Mouse (Mus musculus) heart, adult 11 months (tissue): Measurements from ENCODE around the gene Hes1.

Experiments used
- DNase-seq: peaks from one replicate; pipeline ENCODE4 v3.0.0; 2022

Gene Hes1

DNA sequence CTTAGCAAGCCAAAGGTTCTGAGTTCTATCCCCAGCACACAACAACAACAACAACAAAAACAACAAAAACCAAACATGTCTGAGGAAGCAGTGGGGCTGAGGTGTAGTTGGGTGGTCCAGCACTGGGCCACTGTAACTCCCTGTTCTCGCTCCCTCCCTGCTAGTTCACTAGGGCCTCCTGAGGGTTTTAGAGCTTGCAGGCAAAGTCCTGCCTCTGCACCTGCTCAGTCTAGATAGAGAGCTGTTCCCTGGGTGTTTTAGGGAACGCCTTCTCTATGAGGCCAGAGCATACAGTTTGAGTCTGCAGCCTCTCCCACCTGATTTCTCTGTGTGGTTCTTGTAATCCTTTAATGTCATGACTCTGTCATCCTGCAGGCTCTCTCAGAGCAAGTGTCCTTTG lies 11.9 kb upstream of the Hes1 start:
- DNase-seq: peak; percentile 50

DNA sequence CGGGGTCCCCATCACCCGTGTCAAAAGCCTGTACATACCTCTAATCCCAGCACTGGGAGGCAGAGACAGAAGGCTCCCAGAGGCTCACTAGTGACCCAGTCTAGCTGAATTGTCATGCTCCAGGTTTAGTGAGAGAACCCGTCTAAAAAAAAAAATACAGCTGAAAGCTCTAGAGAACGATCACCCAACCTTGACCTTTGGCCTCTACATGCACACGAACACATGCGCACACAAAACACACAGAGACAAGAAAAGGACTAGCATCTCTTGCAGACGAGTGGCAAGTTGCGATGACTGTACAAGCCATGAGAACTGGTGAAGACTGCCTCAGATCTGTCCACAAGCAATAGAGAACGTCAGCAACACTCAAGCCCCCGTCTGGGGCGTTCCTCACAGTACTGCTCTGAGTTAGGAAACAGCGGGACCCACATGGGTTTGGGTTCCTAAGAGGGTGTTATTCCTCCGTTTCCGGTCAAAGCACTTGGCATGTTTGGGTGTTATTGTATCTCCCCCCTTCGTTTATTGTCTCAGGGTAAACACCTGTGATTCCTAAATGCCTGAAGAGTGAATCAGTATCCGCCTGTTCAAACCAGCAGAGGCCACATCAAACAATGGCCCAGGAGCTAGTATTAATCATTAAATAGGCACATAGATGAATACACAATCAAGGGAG lies 11.2 kb upstream of the Hes1 start:
- no peak for DNase-seq

DNA sequence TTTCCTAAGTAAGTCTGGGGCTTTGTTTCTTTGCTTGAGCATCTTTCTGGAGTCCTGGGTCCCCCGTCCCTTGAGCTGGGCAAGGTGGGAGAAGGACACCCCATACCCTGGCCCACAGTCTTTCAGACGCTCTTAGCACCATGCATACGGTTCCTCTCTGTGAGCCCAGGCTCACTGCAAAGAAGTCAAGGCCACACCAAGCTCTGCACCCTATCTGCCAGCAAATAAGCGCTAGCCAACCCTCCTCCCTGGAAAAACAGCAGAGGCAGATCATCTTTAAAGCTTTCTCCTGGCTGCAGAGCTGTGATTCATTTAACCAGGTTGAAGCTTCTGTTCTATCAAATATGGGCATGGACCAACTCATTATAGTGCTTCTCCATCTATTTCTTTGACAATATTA lies 9.6 kb upstream of the Hes1 start:
- no peak for DNase-seq

DNA sequence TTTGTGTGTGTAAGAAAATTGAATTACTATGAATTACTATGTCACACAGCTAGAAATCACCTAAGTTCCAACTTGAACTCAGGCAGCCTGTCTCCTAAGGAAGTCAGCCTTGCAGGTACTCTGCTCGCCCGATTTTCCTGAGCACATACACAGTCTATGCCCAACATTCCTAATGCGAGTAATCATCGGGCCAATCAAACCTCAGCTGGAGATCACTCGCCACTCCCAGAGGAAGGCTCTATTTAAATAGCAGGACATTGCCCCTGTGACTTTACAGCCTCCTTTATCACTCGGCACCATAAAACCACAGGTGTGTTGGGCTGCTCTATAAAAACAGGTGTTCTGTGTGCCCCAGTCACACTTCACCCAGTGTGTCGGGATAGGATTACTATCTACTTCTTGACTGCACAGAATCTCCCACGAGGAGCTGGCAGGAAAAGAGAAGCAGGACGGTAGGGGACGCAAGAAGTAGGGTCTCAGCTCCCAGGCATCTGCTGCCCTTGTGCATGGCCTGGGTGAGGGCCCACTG lies 8.8 kb upstream of the Hes1 start:
- DNase-seq: no peak

DNA sequence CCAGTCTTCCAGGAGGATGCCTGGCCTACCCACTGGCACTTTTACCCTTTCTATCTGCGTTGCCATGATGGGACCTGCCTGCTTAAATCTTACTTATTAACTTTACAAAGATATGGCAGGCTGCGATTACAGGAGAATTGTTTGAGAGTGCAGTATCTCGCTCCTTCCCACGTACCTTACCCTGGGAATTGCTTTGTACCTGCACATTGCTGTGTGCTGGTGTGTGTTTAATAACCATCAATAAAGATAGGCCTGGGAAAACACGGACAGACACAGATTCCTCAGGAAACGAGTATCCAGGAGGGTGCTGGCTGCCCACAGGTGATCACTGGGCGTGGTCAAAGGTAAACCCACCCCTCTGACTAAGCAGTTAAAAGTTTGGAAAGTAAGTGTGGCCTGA lies 8.3 kb upstream of the Hes1 start:
- no peak for DNase-seq

DNA sequence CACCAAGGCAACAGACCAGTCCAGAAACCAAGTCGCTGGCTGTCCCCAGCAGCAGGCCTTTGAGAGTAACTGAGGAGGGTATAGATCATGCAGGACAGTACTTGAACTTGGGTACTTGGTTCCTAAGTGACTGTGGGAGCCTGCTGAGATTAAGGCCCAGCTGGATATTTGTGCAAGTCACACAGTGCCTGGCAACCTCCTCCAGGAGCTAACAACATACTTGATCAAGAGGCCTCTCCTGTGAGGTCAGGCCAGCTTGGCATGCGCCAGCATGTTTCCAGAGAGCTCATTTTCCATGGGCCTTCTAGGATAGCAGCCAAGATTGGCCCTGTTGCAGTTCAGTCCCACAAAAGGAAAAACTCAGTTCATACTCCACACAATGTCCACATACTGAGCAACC lies 7.3 kb upstream of the Hes1 start:
- peak; percentile 98 for DNase-seq

DNA sequence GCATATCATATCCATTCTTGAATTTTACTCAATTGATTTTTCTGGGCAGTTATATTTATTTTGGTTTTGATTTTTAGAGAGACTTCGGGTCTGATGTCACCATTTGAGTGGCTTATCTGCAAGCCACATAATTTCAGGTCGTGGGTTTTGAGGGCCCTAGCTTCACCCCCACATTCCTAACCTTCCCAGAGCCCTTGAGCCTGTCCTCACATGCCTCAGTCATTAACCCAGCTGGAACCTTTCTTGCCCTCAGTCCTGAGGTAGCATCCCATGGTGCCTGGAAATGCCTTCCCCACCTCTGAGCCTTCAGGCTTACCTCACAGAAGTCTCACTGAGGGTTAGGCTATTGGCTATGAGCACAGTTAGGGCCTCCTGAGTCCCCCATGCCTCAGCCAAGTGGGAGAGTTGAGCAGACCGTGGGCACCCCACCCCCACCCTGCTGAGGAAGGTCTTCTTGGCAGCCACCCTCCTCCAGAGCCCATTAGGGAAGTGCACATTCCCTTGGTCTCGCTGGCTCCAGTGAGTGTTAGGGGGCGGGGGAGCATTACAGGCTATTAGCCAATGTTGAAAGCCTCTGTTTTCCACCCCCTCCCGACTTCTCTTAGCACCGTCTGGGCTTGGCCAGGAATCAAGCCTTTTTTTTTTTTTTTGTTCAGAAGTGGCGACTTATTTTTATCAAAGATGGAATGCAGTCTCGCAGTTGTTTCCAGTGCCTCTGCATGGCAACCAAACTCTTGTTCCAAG lies 5.0 kb upstream of the Hes1 start:
- DNase-seq: peak; percentile 98

DNA sequence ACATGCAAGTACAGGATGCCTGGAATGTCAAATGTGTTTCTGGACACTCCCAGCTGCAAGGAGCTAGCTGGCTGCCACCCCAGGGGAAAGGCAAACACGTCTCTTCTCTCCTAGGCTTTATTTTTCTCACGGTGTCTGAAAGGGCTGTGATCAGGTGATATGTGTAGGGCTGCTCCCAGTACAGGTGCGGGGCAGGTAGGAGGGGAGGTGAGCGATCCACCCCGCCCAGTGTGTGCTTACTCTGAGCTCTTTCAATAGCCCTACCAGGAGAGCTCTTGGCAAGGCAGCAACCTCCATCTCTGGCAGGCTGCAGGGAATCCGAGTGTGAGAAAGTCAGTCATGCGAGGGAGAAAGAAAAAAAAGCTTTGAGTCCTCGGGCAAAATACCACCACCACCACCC lies 3.8 kb upstream of the Hes1 start:
- peak; percentile 95 for DNase-seq

DNA sequence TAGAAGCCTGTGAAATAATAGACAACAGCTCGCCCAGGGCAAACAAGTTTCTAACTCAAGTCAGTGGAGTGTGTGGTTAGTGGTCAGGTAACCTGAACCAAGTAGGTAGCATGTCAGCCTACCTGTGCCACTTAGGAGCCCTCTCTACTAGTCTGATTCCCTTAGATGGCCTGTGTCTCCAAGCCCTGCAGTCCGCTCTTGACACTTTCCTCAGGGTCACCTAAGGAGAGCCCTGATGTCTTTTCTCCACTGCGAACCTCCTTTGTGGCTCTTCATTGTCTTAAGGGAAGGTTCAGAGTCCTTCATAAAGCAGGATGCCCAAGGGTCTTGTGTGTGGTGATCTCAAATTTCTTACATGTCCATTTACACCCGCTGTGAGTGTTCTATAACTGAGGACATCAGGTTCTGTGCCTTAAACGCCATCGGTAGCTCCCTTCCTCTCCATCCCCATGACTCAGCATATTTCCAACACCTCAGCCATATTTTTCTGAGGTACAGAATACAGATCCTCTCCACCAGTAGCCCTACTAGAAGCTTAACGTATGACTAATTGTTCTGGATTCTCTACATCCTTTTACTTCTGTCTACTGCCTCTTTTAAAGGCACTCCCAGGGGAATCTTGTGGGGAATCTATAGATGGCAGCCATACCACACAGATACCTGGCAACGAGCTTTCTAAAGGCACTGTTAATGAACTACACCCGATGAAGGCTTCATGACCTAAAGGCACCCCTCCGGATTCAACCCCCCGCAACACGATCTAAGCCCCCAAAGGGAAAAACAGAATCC lies 1.7 kb upstream of the Hes1 start:
- DNase-seq: peak; percentile 91

DNA sequence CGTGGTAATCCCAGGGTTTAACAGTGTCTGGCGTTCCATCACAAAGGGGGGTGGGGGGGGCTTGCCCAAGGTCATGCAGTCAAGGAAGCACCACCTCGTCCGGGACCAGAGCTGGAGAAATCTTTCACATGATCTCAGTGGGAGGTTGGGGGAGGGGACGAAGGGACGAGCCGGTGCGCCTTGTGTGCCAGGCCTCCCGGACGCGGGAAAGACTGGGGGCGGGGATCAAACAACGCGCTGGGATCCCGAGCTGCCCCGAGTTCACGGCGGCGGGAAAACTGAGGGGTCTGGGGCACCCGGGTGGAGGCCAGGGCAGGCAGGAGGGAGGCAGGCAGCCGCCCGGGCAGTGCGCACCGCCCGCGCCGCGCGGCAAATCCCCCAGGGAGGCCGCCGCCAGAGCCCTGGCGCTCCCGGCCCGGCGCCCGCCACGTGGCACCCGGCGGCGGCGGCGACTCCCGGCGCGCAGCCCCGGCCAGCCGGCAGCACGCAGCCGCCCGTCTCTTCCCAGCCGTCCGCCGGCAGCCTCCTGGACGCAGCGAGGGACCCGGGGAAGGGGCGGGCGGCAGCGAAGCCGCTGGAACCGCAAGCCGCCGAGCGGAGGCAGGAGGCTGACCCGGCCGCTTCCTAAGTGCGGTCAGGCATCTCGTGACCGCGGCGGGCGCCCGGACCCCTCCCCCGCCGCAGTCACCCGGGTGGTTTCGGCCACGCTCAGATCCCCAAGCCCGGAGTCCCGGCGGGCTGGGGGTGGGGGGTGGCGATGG lies 883 bp upstream of the Hes1 start:
- DNase-seq: no peak

DNA sequence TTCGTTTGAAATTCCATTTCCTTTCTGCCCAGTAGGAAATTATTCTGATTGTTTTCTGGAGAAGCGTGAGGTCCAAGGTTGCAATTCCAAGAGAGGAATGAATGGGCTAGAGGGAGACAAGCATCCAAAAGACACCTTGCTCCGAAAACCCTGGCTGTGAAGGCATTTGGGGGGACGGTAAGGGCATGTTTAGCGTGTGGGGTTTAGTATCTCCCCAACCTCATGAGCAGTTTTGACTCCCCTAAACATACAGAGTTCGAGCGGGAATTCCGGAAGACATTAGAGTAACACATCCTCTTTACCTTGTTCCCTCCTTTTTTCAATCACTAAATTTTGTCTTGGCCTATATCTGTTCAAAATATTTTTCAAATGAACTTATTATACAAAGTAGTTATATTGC lies 429 bp downstream of the Hes1 start:
- DNase-seq: no peak

DNA sequence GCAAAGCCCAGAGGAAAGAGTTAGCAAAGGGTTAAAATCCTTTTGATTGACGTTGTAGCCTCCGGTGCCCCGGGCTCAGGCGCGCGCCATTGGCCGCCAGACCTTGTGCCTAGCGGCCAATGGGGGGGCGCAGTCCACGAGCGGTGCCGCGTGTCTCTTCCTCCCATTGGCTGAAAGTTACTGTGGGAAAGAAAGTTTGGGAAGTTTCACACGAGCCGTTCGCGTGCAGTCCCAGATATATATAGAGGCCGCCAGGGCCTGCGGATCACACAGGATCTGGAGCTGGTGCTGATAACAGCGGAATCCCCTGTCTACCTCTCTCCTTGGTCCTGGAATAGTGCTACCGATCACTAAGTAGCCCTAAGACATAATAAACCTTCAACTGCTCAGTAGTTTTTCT lies 893 bp downstream of the Hes1 start:
- DNase-seq: peak; percentile 100

DNA sequence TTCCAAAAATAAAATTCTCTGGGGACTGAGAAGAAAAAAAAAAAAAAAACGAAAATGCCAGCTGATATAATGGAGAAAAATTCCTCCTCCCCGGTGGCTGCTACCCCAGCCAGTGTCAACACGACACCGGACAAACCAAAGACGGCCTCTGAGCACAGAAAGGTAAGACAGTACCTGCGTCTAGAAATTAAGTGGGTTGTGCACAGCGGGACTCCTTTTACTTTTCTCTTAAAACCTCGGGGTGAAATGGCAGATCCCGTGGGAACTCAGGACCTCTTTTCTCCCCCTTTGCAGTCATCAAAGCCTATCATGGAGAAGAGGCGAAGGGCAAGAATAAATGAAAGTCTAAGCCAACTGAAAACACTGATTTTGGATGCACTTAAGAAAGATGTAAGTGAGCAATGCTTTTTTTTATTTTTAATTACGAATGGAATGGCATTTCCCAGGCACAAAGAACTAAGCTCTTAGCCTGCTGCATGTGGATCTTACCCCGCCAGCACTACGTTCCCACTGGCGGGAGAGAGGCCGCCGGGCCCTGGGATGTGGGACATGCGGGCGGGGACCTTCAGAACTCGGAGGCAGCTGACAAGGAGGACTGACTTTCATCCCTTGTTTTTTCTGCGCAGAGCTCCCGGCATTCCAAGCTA lies 1.5 kb downstream of the Hes1 start:
- DNase-seq: peak; percentile 93

DNA sequence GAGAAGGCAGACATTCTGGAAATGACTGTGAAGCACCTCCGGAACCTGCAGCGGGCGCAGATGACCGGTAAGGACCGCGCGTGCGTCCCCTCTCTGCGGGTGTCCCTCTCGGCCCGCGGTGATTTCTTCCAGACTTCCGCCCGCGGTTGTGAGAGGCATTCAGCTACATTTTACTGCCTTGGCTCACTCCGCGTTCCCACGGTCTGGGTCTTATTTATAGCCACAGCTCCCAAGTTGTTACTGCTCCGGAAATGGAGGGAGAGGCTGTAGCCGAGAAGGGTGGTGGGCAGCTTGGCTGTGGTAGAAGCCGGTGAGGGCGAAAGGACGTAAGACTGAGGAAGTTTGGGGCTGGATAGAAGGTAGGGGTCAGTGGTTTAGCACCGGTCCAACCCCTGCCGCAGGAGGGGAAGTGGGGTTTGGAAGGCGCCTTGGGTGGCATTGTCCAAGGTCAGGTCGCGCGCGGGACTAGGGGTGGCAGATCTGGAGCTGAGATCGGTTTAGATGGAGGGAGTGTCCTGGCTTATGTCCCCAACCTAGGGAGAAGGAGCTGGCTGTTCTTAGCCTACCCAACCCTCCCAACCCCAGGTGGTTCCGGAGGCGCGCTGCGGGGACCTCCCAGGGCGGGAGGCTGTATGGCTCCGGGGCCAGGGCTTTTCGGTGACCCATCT lies 2.1 kb downstream of the Hes1 start:
- peak; percentile 98 for DNase-seq

DNA sequence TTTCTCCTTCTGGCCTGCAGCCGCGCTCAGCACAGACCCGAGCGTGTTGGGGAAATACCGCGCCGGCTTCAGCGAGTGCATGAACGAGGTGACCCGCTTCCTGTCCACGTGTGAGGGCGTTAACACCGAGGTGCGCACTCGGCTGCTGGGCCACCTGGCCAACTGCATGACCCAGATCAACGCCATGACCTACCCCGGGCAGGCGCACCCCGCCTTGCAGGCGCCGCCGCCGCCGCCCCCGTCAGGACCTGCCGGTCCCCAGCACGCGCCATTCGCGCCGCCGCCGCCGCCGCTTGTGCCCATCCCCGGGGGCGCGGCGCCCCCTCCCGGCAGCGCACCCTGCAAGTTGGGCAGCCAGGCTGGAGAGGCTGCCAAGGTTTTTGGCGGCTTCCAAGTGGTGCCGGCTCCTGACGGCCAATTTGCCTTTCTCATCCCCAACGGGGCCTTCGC lies 2.7 kb downstream of the Hes1 start:
- peak; percentile 99 for DNase-seq

DNA sequence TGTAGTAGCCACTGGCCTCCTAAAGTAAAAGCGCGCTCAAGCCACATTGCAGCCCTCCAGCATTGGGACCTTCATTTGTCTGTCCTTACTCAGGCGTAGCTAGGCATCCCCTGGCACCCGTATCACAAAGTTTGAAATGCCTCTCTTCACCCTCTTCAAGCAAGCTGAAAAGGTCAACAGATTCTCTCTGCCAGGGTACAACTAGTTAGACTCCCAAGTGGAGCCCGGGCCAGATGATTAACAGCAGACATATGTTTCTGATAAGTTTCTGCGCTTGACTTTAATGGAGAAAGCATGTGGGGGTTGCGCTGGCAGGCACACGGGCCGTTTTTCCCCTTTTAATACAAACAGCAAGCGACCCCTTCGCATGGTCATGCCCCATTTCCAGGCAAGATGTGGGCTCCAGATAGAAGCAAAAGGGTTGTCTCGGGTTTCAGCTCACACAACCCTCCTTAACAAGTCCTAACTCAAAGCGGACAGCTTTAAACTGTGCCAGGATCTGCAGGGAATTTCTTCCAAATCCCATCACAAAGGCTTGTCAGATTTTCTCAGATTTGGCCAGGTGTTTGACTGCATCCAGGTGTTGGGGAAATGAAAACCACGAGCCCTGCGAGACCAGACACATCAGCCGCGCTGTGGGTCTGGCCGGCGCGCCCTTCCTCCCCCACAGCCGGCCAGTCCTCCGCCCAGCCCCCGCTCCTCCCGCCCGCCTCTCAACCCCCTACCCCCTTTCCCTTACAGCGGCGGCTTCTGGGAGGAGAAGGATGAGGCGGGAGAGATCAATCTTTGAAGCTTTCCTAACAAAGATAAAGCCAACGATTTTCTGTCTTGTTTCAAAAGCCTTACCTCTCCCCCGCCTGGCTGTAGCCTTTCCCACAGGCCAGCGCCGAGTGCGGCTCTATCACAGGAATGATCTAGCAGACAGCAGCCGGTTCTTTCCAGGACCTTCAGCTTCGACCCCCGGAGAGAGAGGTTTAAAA lies 4.1 kb downstream of the Hes1 start:
- DNase-seq: peak; percentile 96

DNA sequence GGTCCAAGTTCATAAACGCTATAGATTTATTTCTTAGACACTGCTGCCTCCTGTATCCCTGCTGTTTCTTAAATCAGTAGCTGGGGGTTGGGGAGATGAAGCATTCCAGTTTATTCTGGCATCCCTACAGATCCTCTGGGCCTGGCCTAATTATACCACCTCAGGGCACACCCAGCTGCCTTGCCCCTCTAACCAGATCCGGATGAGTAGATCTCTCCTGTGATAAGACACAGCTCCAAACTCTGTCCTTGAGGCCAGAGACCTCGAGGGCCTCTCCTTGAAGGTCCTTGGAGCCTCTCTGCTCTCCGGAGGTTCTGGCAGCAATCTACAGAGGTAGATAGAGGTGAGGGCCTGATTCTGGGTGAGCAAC lies 5.4 kb downstream of the Hes1 start:
- DNase-seq: no peak

DNA sequence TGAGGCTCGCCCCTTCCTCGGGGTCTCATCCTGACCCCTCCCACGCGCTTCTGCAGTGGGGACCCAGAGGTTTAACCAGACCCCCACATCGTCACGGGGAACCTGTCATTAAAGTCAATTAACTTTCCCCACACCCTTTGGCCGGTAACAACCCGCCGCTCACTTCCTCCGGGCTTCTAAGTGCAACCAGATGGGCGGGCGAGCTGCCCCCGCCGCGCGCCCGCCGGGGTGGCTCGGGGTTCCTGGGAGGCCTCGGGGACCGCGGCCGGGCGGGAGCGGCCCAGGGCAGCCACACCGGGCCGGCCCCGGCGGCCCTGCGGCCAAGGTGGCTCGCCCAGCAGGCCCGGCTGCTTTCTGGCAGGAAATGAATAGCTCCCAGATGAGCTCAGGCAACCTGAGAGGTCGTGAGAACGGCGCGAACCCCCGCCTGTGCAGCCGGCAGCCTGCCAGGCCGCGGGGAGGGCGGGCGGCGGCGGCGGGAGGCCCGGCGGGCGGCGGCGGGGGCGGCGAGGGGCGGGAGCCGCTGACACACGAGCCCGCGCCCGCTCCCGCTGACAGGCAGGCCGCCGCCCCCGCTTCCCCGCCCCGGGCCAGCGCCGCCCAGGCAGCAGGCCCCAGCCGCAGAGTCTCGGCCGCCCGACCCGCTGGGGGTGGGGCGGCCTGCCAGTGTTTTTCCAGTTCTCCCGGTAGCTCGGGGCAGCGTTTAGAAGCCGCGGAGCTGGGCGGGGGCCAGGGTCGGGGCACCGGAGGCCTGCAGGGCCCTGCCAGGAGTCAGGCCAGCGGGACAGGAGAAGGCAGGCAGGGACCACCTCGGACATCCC lies 6.0 kb downstream of the Hes1 start:
- DNase-seq: peak; percentile 99

DNA sequence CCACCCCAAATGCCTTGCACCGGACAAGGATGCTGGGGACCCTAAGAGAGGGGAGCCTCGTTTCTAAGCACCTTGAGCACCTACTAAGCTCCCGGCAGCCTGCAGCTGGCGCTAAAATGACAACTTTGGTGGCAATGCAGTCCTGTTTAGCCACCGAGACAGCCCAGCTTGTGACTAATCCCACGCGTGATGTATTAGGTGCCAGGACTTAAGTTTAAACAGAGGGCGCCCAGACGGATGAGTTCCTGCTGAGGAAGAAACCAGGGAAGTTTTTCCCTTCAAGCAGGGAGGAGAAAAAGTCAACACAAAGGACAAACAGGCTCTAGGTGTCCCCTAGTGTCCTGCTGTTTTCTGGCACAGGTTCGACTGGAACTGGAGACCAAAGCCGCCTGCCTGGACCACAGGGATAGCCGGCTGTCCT lies 6.6 kb downstream of the Hes1 start:
- no peak for DNase-seq

DNA sequence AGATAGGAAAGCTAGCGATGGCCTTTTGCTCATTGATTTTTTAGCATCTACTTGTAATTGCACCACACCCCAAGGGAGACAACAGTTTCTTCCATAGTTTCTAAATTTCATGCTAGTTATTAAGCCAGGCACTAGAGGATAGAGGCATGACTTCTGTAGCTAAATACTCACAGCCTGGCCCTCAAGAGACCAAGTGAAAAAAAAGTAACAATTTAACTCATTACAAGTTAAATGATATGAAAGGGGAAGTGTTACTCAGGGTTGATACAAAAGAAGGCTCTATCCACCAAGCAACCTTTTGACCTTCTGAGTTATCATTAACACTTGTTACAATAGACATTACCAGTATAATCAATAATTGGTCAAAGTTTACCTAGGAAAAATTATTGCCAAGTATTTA lies 9.1 kb downstream of the Hes1 start:
- DNase-seq: no peak
